Mouse (Mus musculus): ENCODE data around the gene Tspan1.

- TF ChIP-seq CTCF (IDR thresholded peaks at IDR 0.05; ENCODE audit: low read depth) (no peak), EP300 (IDR thresholded peaks at IDR 0.05; ENCODE audit: low read depth) (no peak)
Measured at GRCm38 (mm10) chr4:116164759-116165554, 2.4 kb downstream of the Tspan1 start.

All from liver, postnatal 0 days (tissue).